9 mouse cellular contexts compared by ENCODE assay signal in the genomic region with DNA sequence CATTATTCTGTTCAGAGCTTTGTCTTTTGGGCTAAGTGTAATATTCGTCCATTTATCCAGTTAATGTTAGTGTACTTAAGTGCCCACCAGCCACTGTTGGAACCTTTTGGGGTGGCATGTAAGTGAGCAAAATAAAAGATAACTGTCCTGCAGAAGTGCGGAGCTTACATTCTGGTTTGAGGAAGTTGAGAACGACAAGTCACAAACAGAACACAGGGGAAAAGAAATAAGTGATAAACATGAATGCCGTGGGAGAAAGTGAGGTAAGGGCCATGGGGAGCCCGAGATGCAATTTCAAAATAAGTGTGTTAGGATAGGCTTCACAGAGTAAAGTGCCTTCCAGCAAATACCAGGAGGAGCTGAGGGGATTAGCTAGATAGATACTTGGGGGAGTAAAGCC. TPM values are rescaled to one million over a fixed set of nuclear protein-coding genes. Genes with fewer than 3 reads are reported as not detected.
DNase-seq lines count a peak whose midpoint lies in the region; ATAC-seq and TF ChIP-seq lines count a peak whose summit lies in the region.
"Had no signal": no experiment of that assay in that cellular context is flagged by ENCODE, and none has a peak within 500 bp of the region (broad histone marks: within the 10 kb centered on the region; RNA-seq: fewer than 3 reads in every experiment).

No protein-coding gene starts in this region.

- H3K9me3 ChIP-seq in kidney, postnatal 0 days (replicated peaks; ENCODE audit: low read length), result no peaks in the 10 kb centered on the region
- H3K9me3 ChIP-seq in embryonic facial prominence, embryonic 15.5 days (replicated peaks), result no peaks in the 10 kb centered on the region
- no peaks in the 10 kb centered on the region for H3K9me3 ChIP-seq in limb, embryonic 10.5 days (replicated peaks)
- no peaks in the 10 kb centered on the region for H3K9me3 ChIP-seq in neural tube, embryonic 13.5 days

- no peaks in the 10 kb centered on the region for H3K27me3 ChIP-seq in kidney, postnatal 0 days (ENCODE audit: insufficient read depth, low read length)
- no peaks in the 10 kb centered on the region for H3K27me3 ChIP-seq in embryonic facial prominence, embryonic 15.5 days
- H3K27me3 ChIP-seq in limb, embryonic 10.5 days (ENCODE audit: low read depth, poor library complexity, severe bottlenecking), result no peaks in the 10 kb centered on the region
- no peaks in the 10 kb centered on the region for H3K27me3 ChIP-seq in neural tube, embryonic 13.5 days

- no peak for ATAC-seq in kidney, postnatal 0 days (replicated peaks; ENCODE audit: low FRiP score, low read depth)
- no peak for ATAC-seq in embryonic facial prominence, embryonic 15.5 days (ENCODE audit: insufficient number of reproducible peaks, low FRiP score, low TSS enrichment, low read depth)
- no peak for ATAC-seq in neural tube, embryonic 13.5 days (ENCODE audit: low read depth)

- H3K9ac ChIP-seq in kidney, postnatal 0 days (ENCODE audit: low read depth, low read length), result no peak overlapping the region
- no peak overlapping the region for H3K9ac ChIP-seq in embryonic facial prominence, embryonic 15.5 days
- H3K9ac ChIP-seq in neural tube, embryonic 13.5 days, result peak overlapping the region; percentile 67; the same call in 1 of the 2 replicates

- H3K4me2 ChIP-seq in kidney, postnatal 0 days (ENCODE audit: low read length), result peak overlapping the region; percentile 73
- peak overlapping the region; percentile 60 for H3K4me2 ChIP-seq in embryonic facial prominence, embryonic 15.5 days (replicated peaks)
- H3K4me2 ChIP-seq in neural tube, embryonic 13.5 days, result peak overlapping the region; percentile 84

- no peak for TF ChIP-seq CTCF in kidney, postnatal 0 days (IDR thresholded peaks at IDR 0.05; ENCODE audit: low read depth)

- H3K27ac ChIP-seq in kidney, postnatal 0 days, result no peak overlapping the region
- no peak overlapping the region for H3K27ac ChIP-seq in embryonic facial prominence, embryonic 15.5 days (replicated peaks)
- H3K27ac ChIP-seq in limb, embryonic 10.5 days, result peak overlapping the region; percentile 9; the same call in 1 of the 2 replicates
- no peak overlapping the region for H3K27ac ChIP-seq in neural tube, embryonic 13.5 days (replicated peaks)

- intact Hi-C loops in left cerebral cortex, postnatal 36 days (cut with DNase I), result no loop called here

- DNase-seq in kidney, postnatal 0 days (ENCODE audit: low spot score), result no peak
- DNase-seq in kidney, postnatal 4 days, result no peak
- DNase-seq in limb, embryonic 10.5 days (ENCODE audit: low spot score), result no peak
- DNase-seq in spleen, postnatal 14 days (ENCODE audit: low spot score in 2 of 2), result no peak
- DNase-seq in left cerebral cortex, postnatal 36 days (ENCODE audit: low spot score in 2 of 2), result no peak
- DNase-seq in thymus, postnatal 4 days, result no peak

- peaks cover 24% of the 10 kb centered on the region; the same call in 1 of the 2 replicates for H3K36me3 ChIP-seq in kidney, postnatal 0 days (ENCODE audit: insufficient read depth, low read length)
- peaks cover 29% of the 10 kb centered on the region for H3K36me3 ChIP-seq in embryonic facial prominence, embryonic 15.5 days
- H3K36me3 ChIP-seq in limb, embryonic 10.5 days, result peaks cover 33% of the 10 kb centered on the region
- H3K36me3 ChIP-seq in neural tube, embryonic 13.5 days, result peaks cover 29% of the 10 kb centered on the region

- H3K4me3 ChIP-seq in kidney, postnatal 0 days (replicated peaks; ENCODE audit: low read depth, low read length), result peak overlapping the region; percentile 56
- peak overlapping the region; percentile 59 for H3K4me3 ChIP-seq in embryonic facial prominence, embryonic 15.5 days (replicated peaks)
- peak overlapping the region; percentile 59 for H3K4me3 ChIP-seq in limb, embryonic 10.5 days
- H3K4me3 ChIP-seq in neural tube, embryonic 13.5 days, result peak overlapping the region; percentile 71

- H3K4me1 ChIP-seq in kidney, postnatal 0 days (replicated peaks; ENCODE audit: insufficient read depth, low read length), result peaks cover 6% of the 10 kb centered on the region; the same call in 1 of the 2 replicates
- peaks cover 10% of the 10 kb centered on the region for H3K4me1 ChIP-seq in embryonic facial prominence, embryonic 15.5 days
- peaks cover 27% of the 10 kb centered on the region for H3K4me1 ChIP-seq in limb, embryonic 10.5 days
- peaks cover 24% of the 10 kb centered on the region for H3K4me1 ChIP-seq in neural tube, embryonic 13.5 days (replicated peaks)

- WGBS in kidney, postnatal 0 days, result 70% methylated on average over 5 of the region's 5 CpGs
- WGBS in embryonic facial prominence, embryonic 15.5 days, result 61% methylated on average over 5 of the region's 5 CpGs
- WGBS in limb, embryonic 10.5 days, result 80% methylated on average over 5 of the region's 5 CpGs
- 82% methylated on average over 5 of the region's 5 CpGs for WGBS in neural tube, embryonic 13.5 days

RNA-seq across cellular contexts. Expression of gene Cmtr2, which starts 3.0 kb away (rescaled TPM):
- 8.0 and 9.2 TPM in 2 replicates for polyA plus RNA-seq in kidney, postnatal 0 days (2015; fragmentation: Nextera tagmentation; extraction: Ambion mirVana)
- polyA plus RNA-seq in embryonic facial prominence, embryonic 15.5 days (2015; fragmentation: Nextera tagmentation; extraction: Ambion mirVana), result 7.5 and 7.9 TPM in 2 replicates
- polyA plus RNA-seq in limb, embryonic 10.5 days (2016; fragmentation: Nextera tagmentation; extraction: Ambion mirVana), result 10.0 and 10.6 TPM in 2 replicates
- 10.1 and 11.3 TPM in 2 replicates for polyA plus RNA-seq in neural tube, embryonic 13.5 days (2015; fragmentation: Nextera tagmentation; extraction: Ambion mirVana)
- total RNA-seq in left cerebral cortex, postnatal 36 days (2021), result 1 to 10 TPM; 4.5 to 6.2 TPM

RNA-seq across cellular contexts. Expression of gene Hydin, which starts 48.3 kb away (rescaled TPM):
- polyA plus RNA-seq in kidney, postnatal 0 days (2015; fragmentation: Nextera tagmentation; extraction: Ambion mirVana), result 0.03 TPM in 1 of 2 replicates, not detected in the other
- polyA plus RNA-seq in embryonic facial prominence, embryonic 15.5 days (2015; fragmentation: Nextera tagmentation; extraction: Ambion mirVana), result 0.64 and 0.89 TPM in 2 replicates
- polyA plus RNA-seq in limb, embryonic 10.5 days (2016; fragmentation: Nextera tagmentation; extraction: Ambion mirVana), result 0.01 and 0.09 TPM in 2 replicates
- polyA plus RNA-seq in neural tube, embryonic 13.5 days (2015; fragmentation: Nextera tagmentation; extraction: Ambion mirVana), result 0.07 and 0.17 TPM in 2 replicates
- under 1 TPM; 0.42 to 0.48 TPM for total RNA-seq in left cerebral cortex, postnatal 36 days (2021)
- total RNA-seq: megakaryocyte-erythroid progenitor cell, adult 5-6 weeks had no signal

RNA-seq across cellular contexts. Expression of gene Calb2, which starts 50.5 kb away (rescaled TPM):
- not detected in 2 replicates for polyA plus RNA-seq in kidney, postnatal 0 days (2015; fragmentation: Nextera tagmentation; extraction: Ambion mirVana)
- polyA plus RNA-seq in embryonic facial prominence, embryonic 15.5 days (2015; fragmentation: Nextera tagmentation; extraction: Ambion mirVana), result 24.6 and 37.7 TPM in 2 replicates
- 2.9 and 10.2 TPM in 2 replicates for polyA plus RNA-seq in limb, embryonic 10.5 days (2016; fragmentation: Nextera tagmentation; extraction: Ambion mirVana)
- polyA plus RNA-seq in neural tube, embryonic 13.5 days (2015; fragmentation: Nextera tagmentation; extraction: Ambion mirVana), result 16.9 and 22.0 TPM in 2 replicates
- 10 to 100 TPM; 13.3 to 27.0 TPM for total RNA-seq in left cerebral cortex, postnatal 36 days (2021)
- total RNA-seq: megakaryocyte-erythroid progenitor cell, adult 5-6 weeks had no signal
